Mouse (Mus musculus) heart, embryonic 15.5 days (tissue): ENCODE measurements around the gene Creg2. TPM values are rescaled to one million over a fixed set of nuclear protein-coding genes. Genes with fewer than 3 reads are reported as not detected.
"Not testable (repeated sequence)": the region's sequence is repeated elsewhere in the genome, so short reads cannot be mapped to it uniquely, and the experiment has no call there.

ENCODE experiments used
- ATAC-seq: fragments of 200-750 bp; cut with Nextera tagmentation; replicated peaks from 2 replicates; pipeline ENCODE4 v1.8.0; 2017; ENCODE audit warnings: low read depth, moderate TSS enrichment; ENCODE audit not compliant: insufficient number of reproducible peaks, insufficient read depth, low FRiP score
- H3K27ac ChIP-seq: fragments of 300-500 bp; sonication (generic); 2 replicates; pipeline ENCODE4 v1.5.1; 2015; ENCODE audit warnings: mild to moderate bottlenecking, inconsistent platforms
- H3K27me3 ChIP-seq: fragments of 300-500 bp; sonication (generic); 2 replicates; pipeline ENCODE4 v1.6.1; 2015; ENCODE audit warnings: inconsistent platforms
- H3K36me3 ChIP-seq: fragments of 300-500 bp; sonication (generic); 2 replicates; pipeline ENCODE4 v1.6.1; 2015; ENCODE audit warnings: mild to moderate bottlenecking, inconsistent platforms
- H3K4me1 ChIP-seq: fragments of 300-500 bp; sonication (generic); replicated peaks from 2 replicates; pipeline ENCODE4 v1.6.1; 2015; ENCODE audit warnings: inconsistent platforms
- H3K4me2 ChIP-seq: fragments of 300-500 bp; sonication (generic); 2 replicates; pipeline ENCODE4 v1.6.1; 2015; ENCODE audit warnings: inconsistent platforms, mild to moderate bottlenecking, moderate library complexity
- H3K4me3 ChIP-seq: fragments of 300-500 bp; sonication (generic); 2 replicates; pipeline ENCODE4 v1.5.1; 2015; ENCODE audit warnings: mild to moderate bottlenecking, inconsistent platforms
- H3K9ac ChIP-seq: fragments of 300-500 bp; sonication (generic); 2 replicates; pipeline ENCODE4 v1.6.1; 2015; ENCODE audit warnings: mild to moderate bottlenecking, inconsistent platforms
- H3K9me3 ChIP-seq: fragments of 300-500 bp; sonication (generic); replicated peaks from 2 replicates; pipeline ENCODE4 v1.6.1; 2016; ENCODE audit warnings: inconsistent platforms
- WGBS: fragments of 180-500 bp; shearing (Covaris S2); methylation state at CpG from one replicate; pipeline ENCODE4 v1.1.7; 2015; ENCODE audit warnings: mixed read lengths; 5-methylcytosine and 5-hydroxymethylcytosine counted together
- polyA plus RNA-seq: library from polyadenylated mRNA; unstranded; fragments of >200 nt; fragmentation: Nextera tagmentation; extraction: Ambion mirVana; gene quantifications from 2 replicates; pipeline ENCODE4 v1.2.1, GENCODE M21; 2015

The Creg2 gene
- polyA plus RNA-seq, 1 experiment from 2014 or later, result 0.01 TPM

GRCm38 (mm10) chr1:39623729-39624128, 27.5 kb downstream of the Creg2 start:
- 29% methylated on average over 1 of the region's 1 CpGs for WGBS
- H3K27me3 ChIP-seq, result no peaks in the 10 kb centered on the region
- H3K4me3 ChIP-seq, result no peak overlapping the region
- H3K36me3 ChIP-seq, result no peaks in the 10 kb centered on the region
- no peak overlapping the region for H3K4me2 ChIP-seq
- no peak overlapping the region for H3K27ac ChIP-seq
- H3K4me1 ChIP-seq, result 0 out of 2 replicates have a peak, but pooled peaks cover under 1% of the 10 kb centered on the region
- ATAC-seq, result no peak
- H3K9me3 ChIP-seq, result no peaks in the 10 kb centered on the region
- H3K9ac ChIP-seq, result no peak overlapping the region

- H3K4me1 ChIP-seq, result 0 out of 2 replicates have a peak, but pooled peaks cover 3% of the 10 kb centered on the region
- no peak overlapping the region for H3K27ac ChIP-seq
- 84% methylated on average over 5 of the region's 5 CpGs for WGBS
- H3K4me2 ChIP-seq, result no peak overlapping the region
- ATAC-seq, result no peak
- no peak overlapping the region for H3K4me3 ChIP-seq
- no peak overlapping the region for H3K9ac ChIP-seq
- H3K27me3 ChIP-seq, result no peaks in the 10 kb centered on the region
- H3K9me3 ChIP-seq, result no peaks in the 10 kb centered on the region
- no peaks in the 10 kb centered on the region for H3K36me3 ChIP-seq
Observed at GRCm38 (mm10) chr1:39623106-39623505, 28.2 kb downstream of the Creg2 start.

GRCm38 (mm10) chr1:39618524-39618923, 32.8 kb downstream of the Creg2 start:
- Histone ChIP-seq H3K4me1 (peaks cover 11% of the 10 kb centered on the region), H3K4me3 (no peak overlapping the region), H3K36me3 (no peaks in the 10 kb centered on the region), H3K4me2 (no peak overlapping the region), H3K27ac (no peak overlapping the region), H3K9ac (no peak overlapping the region), H3K27me3 (no peaks in the 10 kb centered on the region), H3K9me3 (no peaks in the 10 kb centered on the region)
- WGBS, result 48% methylated on average over 8 of the region's 8 CpGs
- ATAC-seq, result no peak

- no peaks in the 10 kb centered on the region for H3K27me3 ChIP-seq
- no peak overlapping the region for H3K4me2 ChIP-seq
- no peaks in the 10 kb centered on the region for H3K36me3 ChIP-seq
- no peak for ATAC-seq
- H3K9me3 ChIP-seq, result no peaks in the 10 kb centered on the region
- no peak overlapping the region for H3K4me3 ChIP-seq
- peaks cover 11% of the 10 kb centered on the region for H3K4me1 ChIP-seq
- 62% methylated on average over 6 of the region's 6 CpGs for WGBS
- H3K9ac ChIP-seq, result no peak overlapping the region
- no peak overlapping the region for H3K27ac ChIP-seq
Observed at GRCm38 (mm10) chr1:39615526-39615925, 35.7 kb downstream of the Creg2 start.

- Histone ChIP-seq H3K4me2 (peak overlapping the region; percentile 33), H3K9me3 (no peaks in the 10 kb centered on the region), H3K36me3 (no peaks in the 10 kb centered on the region), H3K27ac (no peak overlapping the region), H3K4me3 (peak overlapping the region; percentile 11; the same call in 1 of the 2 replicates), H3K4me1 (peaks cover 11% of the 10 kb centered on the region), H3K27me3 (no peaks in the 10 kb centered on the region), H3K9ac (no peak overlapping the region)
- no peak for ATAC-seq
- WGBS, result 26% methylated on average over 11 of the region's 11 CpGs
Observed at GRCm38 (mm10) chr1:39614462-39615279, 36.6 kb downstream of the Creg2 start.

- Histone ChIP-seq H3K36me3 (no peaks in the 10 kb centered on the region), H3K9me3 (no peaks in the 10 kb centered on the region), H3K9ac (no peak overlapping the region), H3K4me1 (peaks cover 19% of the 10 kb centered on the region), H3K27ac (no peak overlapping the region), H3K4me2 (no peak overlapping the region), H3K4me3 (no peak overlapping the region), H3K27me3 (no peaks in the 10 kb centered on the region)
- no peak for ATAC-seq
- 81% methylated on average over 3 of the region's 3 CpGs for WGBS
Observed at GRCm38 (mm10) chr1:39613061-39613460, 38.2 kb downstream of the Creg2 start.

GRCm38 (mm10) chr1:39612491-39612890, 38.8 kb downstream of the Creg2 start:
- no peaks in the 10 kb centered on the region for H3K36me3 ChIP-seq
- H3K9ac ChIP-seq, result no peak overlapping the region
- no peak overlapping the region for H3K27ac ChIP-seq
- no peak for ATAC-seq
- H3K27me3 ChIP-seq, result no peaks in the 10 kb centered on the region
- WGBS, result 85% methylated on average over 5 of the region's 5 CpGs
- H3K4me1 ChIP-seq, result peaks cover 19% of the 10 kb centered on the region
- no peak overlapping the region for H3K4me2 ChIP-seq
- H3K9me3 ChIP-seq, result no peaks in the 10 kb centered on the region
- no peak overlapping the region for H3K4me3 ChIP-seq

- 37% methylated on average over 8 of the region's 8 CpGs for WGBS
- Histone ChIP-seq H3K4me3 (no peak overlapping the region), H3K4me2 (no peak overlapping the region), H3K27me3 (no peaks in the 10 kb centered on the region), H3K9me3 (no peaks in the 10 kb centered on the region), H3K27ac (no peak overlapping the region), H3K36me3 (no peaks in the 10 kb centered on the region), H3K9ac (no peak overlapping the region), H3K4me1 (peaks cover 19% of the 10 kb centered on the region)
- ATAC-seq, result no peak
Observed at GRCm38 (mm10) chr1:39608534-39608933, 42.7 kb downstream of the Creg2 start.

- Histone ChIP-seq H3K4me3 (no peak overlapping the region), H3K36me3 (no peaks in the 10 kb centered on the region), H3K9ac (no peak overlapping the region), H3K4me2 (no peak overlapping the region), H3K4me1 (peaks cover 13% of the 10 kb centered on the region; the same call in 1 of the 2 replicates), H3K27me3 (no peaks in the 10 kb centered on the region), H3K9me3 (no peaks in the 10 kb centered on the region), H3K27ac (no peak overlapping the region)
- no peak for ATAC-seq
- WGBS, result 90% methylated on average over 3 of the region's 3 CpGs
Observed at GRCm38 (mm10) chr1:39602477-39602876, 48.8 kb downstream of the Creg2 start.

- Histone ChIP-seq H3K9me3 (no peaks in the 10 kb centered on the region), H3K27me3 (no peaks in the 10 kb centered on the region), H3K36me3 (no peaks in the 10 kb centered on the region), H3K27ac (no peak overlapping the region), H3K9ac (no peak overlapping the region), H3K4me2 (no peak overlapping the region), H3K4me3 (no peak overlapping the region), H3K4me1 (peaks cover 4% of the 10 kb centered on the region; the same call in 1 of the 2 replicates)
- WGBS, result 60% methylated on average over 11 of the region's 11 CpGs
- no peak for ATAC-seq
Observed at GRCm38 (mm10) chr1:39598726-39599125, 52.5 kb downstream of the Creg2 start.

- 90% methylated on average over 9 of the region's 9 CpGs for WGBS
- H3K27ac ChIP-seq, ATAC-seq: not testable (repeated sequence)
Observed at GRCm38 (mm10) chr1:39597135-39597534, 54.1 kb downstream of the Creg2 start.

GRCm38 (mm10) chr1:39593836-39594235, 57.4 kb downstream of the Creg2 start:
- Histone ChIP-seq H3K36me3 (no peaks in the 10 kb centered on the region), H3K4me1 (peaks cover 3% of the 10 kb centered on the region; the same call in 1 of the 2 replicates), H3K9ac (no peak overlapping the region), H3K27ac (no peak overlapping the region), H3K27me3 (no peaks in the 10 kb centered on the region), H3K9me3 (no peaks in the 10 kb centered on the region), H3K4me2 (no peak overlapping the region), H3K4me3 (no peak overlapping the region)
- no peak for ATAC-seq
- 77% methylated on average over 10 of the region's 10 CpGs for WGBS

More at GRCm38 (mm10) chr1:39597135-39597534, 54.1 kb downstream of the Creg2 start:
- H3K4me2 ChIP-seq, H3K4me3 ChIP-seq, H3K36me3 ChIP-seq, H3K9me3 ChIP-seq, H3K4me1 ChIP-seq, H3K9ac ChIP-seq, H3K27me3 ChIP-seq: not testable (repeated sequence)
